Mouse (Mus musculus) urinary bladder, postnatal 25 days (tissue): ENCODE results near the gene Scn10a.

Experiments used
- DNase-seq: peaks from one replicate; pipeline ENCODE4 v3.0.0; 2022; ENCODE audit warnings: low spot score

Scn10a gene

GRCm38 (mm10) chr9:119634216-119634843 is 84.8 kb downstream of the Scn10a start:
- no peak for DNase-seq

DNA sequence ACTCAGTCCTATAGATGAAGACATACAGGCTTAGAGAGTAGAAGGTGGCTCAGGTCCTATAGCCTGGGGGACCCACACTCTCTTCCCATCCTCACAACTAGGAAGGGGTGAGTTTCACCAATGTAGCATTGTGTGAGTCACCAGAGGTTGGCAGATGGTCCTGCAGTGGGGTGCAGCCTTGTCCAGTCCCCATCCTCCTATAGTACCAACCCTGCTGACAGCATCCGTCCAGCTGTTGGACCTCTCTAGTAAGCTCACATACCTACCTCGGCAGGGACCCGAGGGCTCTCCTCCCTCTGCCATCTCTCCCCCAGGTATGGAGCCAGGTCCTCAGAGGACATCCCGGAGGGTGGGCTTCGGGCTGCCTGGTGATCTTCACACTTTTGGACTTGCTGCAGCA is 85.6 kb downstream of the Scn10a start:
- DNase-seq = no peak

- no peak for DNase-seq
Observed at GRCm38 (mm10) chr9:119632801-119633200, 86.3 kb downstream of the Scn10a start.

DNA sequence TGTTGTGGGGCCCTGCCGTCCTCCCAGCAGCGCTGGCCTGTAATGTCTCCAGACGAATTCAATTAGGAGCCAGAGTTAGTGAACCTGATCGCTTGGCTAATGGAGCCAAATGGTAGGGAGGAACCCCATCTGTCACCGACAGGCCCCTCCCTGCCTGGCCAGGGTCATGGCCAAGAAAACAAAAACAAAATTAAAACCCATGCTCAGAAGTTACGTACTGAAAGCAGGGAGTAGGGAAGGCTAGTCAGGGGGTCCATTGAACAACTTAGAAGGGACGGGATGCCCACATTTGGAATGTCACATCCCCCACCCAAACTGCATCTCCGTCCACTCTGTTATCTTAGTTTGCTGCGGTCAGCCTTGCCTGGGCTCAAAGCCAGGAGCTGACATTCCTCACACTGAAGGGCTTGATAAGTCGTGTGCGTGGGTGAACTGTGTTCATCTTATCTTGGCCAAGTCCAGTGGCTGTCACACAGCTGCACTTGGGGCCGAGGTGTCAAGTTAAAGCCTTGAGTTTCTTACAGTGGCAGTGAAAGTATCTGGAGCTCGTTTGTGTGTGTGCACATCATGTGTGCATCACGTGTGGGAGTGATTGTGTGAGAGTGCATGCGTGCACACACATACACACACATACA is 87.1 kb downstream of the Scn10a start:
- no peak for DNase-seq

- DNase-seq = no peak
Observed at GRCm38 (mm10) chr9:119631393-119631898, 87.7 kb downstream of the Scn10a start.

- DNase-seq = no peak
Observed at GRCm38 (mm10) chr9:119628690-119629268, 90.3 kb downstream of the Scn10a start.

GRCm38 (mm10) chr9:119627227-119627626 is 91.9 kb downstream of the Scn10a start:
- DNase-seq = no peak

DNA sequence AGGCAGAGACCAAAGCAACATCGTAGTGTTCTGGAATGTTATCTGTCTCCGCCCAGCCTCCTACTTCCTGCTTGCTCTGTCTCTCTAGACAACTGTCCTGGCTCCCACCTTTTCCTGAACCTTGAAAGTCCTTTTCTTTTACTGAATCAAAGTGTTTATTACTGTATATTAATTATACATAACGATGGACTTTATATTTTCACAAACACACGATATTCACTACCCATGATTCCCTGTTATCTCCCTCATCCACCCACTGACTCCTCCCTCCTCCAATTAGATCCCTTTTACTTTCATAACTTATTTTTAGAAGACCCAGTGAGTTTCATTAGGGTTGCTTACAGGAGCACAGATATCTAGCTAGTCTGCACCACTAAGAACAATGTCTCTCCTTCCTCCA is 95.0 kb downstream of the Scn10a start:
- no peak for DNase-seq

DNA sequence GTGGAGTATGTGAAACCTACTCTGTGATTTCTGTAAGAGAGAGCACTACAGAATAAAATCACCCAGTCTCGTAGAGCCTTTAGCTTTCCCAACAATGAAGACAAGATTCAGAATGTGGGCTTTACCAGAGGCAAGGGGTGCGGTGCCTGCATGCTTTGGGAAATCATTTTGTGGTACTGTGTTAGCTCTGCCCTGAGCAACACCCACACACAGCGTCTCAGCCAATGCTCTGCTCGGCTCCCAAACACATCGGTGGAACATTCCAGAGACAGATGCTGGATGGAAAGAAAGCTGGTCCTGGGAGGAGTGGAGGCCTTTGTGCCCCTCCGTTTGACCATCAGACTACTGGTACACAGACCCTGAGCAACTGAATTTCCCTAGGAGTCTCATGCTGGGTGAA is 104.3 kb downstream of the Scn10a start:
- no peak for DNase-seq

DNA sequence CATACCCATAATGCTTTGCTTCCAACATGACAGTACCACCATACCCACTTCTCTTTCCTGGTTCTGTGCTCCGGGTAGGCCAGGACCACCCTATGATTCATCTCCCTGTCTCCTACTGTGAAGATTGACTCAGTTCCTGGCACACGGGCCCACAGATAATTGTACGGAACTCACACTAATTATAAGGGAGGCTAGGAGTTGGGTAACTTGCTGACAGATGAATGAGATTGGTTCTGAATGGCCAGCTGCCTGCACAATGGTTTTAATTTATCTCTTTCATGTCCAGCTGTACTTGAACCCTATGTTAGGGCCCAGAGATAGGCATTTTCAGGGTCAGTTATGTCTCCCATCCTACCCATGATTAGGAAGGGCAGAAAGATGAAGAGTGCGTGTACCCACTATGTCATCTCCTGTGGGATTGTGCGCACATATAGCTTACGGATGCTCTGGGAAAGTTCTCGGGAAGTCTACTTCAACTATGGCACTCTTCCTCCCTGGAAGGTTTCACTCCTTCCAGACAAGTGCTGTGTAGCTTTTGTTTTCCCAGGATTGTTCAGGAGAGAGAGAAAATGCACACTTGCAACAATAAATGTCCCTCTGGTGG is 108.5 kb downstream of the Scn10a start:
- no peak for DNase-seq

- no peak for DNase-seq
Observed at GRCm38 (mm10) chr9:119606906-119607305, 112.2 kb downstream of the Scn10a start.

DNA sequence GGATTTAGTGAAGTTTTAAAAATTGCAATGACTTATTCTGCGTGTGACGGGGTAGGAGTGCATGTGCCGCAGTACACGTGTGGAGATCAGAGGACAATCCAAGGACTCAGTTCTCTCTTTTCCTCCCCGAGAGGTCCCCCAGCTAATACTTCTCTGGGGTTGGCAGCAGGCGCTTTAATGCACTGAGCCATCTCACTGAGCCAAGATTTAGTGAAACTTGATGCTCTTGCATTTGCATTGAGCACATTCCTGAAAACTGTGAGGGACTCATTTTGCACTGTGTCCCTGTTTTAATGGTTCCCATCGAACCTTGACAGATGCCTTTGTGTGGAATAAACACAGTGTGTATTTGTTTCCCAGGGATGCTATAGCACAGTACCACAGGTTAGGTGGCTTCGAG is 114.5 kb downstream of the Scn10a start:
- no peak for DNase-seq

- DNase-seq = no peak
Observed at GRCm38 (mm10) chr9:119598501-119598900, 120.6 kb downstream of the Scn10a start.

DNA sequence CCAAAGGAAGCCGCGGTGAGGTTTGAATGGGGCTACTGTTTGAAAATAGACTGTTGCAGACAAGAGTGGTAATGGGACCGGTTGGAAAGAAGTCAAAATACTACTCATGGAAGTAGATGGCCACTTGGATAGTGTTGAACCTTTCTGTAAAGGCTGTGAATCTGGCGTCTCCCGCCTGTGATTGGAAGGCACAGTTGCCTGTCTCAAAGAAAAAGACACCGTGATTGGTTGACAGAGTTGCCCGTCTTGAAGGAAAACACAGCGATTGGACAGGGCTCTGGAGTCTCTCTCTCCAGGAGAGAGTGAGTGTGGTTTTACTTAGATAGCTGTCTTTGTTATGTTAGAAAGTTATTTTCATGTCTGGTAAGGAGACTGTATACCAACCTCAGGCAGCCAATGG is 121.8 kb downstream of the Scn10a start:
- no peak for DNase-seq

DNA sequence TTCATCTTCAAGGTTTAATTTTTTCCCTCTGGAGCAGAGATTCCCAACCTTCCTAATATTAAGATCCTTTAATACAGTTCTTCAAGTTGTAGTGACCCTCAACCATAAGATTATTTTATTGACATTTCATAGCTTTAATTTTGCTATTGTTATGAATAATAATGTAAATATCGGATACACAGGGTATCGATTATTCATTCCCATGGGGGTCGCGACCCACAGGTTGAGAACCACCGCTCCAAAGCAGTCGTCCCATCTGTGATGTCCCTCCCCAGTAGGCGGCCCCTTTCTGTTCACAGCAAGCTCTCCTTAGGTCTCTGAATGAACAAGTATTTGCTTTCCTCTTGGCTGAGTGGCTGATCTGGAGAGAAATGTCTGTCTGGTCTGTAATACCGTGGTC is 129.5 kb downstream of the Scn10a start:
- no peak for DNase-seq

- DNase-seq = no peak
Observed at GRCm38 (mm10) chr9:119588763-119589449, 130.2 kb downstream of the Scn10a start.

DNA sequence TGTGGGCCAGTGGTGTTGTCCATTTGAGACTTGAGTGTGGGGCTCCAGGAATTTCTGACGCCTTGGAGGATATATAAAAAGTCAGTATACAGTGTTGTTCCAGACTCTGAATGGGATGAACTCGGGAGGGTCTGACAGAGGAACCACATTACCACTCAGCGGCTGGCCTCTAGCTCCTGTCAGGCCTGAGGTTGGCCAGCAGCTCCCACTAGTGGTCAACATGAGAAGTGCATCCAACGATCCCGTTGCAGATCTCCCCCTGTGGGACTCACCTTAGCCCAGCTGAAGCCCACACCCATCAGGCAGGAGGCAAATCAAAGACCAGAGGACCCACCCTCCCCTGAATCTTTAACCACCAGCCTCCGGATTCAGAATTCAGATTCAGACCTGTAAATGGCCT is 138.5 kb downstream of the Scn10a start:
- DNase-seq = peak; percentile 68

GRCm38 (mm10) chr9:119580187-119580586 is 138.9 kb downstream of the Scn10a start:
- no peak for DNase-seq

- DNase-seq = peak; percentile 7
Observed at GRCm38 (mm10) chr9:119578636-119579438, 140.3 kb downstream of the Scn10a start, which contains the start of gene Scn5a. Gene Scn5a (minus strand): TSS chr9:119579016.

DNA sequence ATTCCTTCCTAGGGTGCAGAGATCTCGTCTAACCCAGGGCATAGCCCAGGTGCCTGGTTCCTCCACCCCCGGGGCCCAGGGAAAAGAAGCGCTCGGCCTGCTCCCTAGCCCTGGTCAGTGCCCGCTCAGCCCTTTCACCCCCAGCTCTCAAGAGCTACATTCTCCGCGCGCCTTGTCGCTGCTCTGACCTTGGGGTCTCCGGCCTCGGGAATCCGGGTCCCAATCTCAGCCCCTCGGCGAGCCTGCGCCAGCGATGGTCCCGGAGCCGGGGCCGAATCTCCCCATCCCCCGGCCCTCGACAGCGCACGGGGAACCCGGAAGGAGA is 140.8 kb downstream of the Scn10a start:
- DNase-seq = no peak

GRCm38 (mm10) chr9:119576977-119577376 is 142.1 kb downstream of the Scn10a start:
- DNase-seq = no peak

DNA sequence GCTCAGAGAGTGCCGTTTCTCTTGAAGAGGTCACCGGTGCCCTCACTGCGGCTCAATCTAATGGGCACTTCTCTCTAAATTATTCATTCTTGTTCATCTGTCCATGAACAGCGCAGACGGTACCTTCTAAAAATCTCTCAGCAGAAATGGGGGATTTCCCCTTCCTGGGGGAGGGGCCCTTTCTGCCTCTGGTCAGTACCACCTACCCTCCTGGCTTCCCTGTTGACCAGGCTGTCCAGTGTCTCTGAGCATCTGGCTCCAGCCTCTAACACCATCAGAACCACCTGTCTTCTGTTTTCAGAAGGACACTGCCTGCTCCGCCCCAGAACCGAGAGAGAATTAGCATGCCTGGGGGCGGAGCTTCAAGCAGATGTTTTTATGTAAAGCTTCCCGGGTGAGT is 143.4 kb downstream of the Scn10a start:
- no peak for DNase-seq
